Mouse (Mus musculus) c-Kit-positive CD71-positive TER-119-positive erythroid progenitor cells, embryonic 14.5 days (primary cell): ENCODE results near the gene Bri3.
A peak's percentile ranks its signal among the peaks of the same experiment; 100 is the strongest.

Experiments used
- DNase-seq: peaks from one replicate; pipeline ENCODE4 v3.0.0-alpha.2; 2013; ENCODE audit warnings: low spot score

Bri3 gene

DNA sequence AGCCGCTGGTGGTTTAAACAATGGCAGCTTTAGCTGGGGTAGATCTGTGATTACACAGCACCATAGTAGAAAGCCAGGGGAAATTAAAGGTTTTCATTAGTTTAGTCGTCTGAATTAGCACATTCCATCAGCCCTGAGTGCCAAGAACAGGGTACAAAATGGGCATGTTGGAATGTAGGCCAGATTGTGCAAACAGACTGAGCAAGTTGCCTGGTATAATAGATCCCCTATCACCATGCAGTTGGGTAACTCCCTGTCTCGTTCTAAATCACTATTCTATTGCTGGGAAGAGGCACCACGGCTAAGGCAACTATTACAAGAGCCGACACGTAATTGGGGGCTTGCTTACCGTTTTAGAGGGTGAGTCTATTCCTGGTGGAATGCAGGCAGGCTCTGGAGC, 9.5 kb upstream of the Bri3 start:
- DNase-seq, result no peak

DNA sequence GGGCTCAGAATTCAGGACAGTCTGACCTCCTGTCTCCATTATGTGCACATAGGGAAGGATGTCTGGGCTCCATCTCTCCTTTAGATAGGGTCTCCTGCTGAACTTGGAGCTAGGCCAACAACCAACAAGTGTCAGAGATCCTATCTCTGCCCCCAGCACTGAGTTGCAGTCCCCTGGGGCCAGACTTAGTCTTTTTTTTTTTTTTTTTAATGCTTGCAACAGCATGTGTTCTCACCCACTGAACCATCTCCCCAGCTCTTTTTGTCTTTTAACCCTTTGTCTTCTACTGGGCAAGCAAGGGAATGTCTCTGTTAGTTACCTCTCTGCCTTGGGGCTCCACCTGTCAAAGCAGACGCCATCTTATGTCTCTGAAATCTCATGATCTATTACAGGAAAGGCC, 5.3 kb upstream of the Bri3 start:
- DNase-seq, result no peak

GRCm38 (mm10) chr5:144245592-144245991, 1.4 kb downstream of the Bri3 start:
- DNase-seq, result no peak

GRCm38 (mm10) chr5:144246669-144247068, 2.4 kb downstream of the Bri3 start:
- no peak for DNase-seq

DNA sequence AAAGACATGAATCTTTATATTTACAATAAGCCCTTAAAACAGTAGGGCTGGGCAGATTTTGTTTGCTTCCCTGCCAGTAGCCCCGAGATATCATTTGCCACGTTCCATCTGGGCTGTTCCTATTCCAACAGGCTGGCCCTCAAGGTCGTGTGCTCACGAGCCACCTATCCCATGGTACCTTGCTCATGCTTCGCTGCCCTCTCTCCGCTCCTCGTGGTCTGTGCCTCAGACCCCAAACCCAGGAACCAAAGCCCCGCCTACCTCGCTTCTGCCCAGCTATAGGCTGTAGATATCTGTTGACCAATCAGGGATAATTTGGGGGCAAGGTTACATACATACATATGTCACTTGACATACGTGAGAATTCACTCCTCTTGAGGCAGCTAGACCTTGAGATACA, 3.1 kb downstream of the Bri3 start:
- no peak for DNase-seq

DNA sequence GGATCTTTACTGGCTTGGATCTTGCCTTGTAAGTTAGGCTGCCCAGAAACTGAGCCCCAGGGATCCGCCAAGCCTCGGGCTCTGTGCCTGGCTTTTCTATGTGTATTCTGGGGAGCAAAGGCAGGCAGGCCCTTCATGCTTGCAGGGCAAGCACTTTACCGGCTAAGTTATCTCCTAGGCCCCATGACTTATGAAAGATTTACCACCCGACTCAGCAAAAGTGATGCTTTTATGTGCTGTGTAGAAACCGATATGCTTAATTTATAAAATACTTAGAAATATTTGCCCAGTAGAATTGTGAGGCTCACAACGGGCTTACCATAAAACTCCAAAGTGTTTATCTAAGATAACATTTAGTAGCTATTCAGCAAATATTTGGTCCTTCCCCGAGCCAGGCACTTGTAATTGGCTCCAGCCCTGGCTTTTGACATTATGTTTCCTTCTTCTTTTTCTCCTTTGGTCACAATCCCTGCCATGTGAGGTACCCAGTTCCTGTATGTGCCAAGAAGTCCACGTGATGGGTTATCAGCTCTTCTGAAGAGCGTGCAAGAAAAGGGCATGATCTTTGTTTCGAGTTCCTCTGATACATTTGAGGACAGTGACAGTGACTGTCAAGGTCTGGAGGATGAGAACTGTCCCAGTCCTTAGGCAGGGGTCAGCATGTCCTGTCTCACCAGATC, 3.8 kb downstream of the Bri3 start:
- no peak for DNase-seq

DNA sequence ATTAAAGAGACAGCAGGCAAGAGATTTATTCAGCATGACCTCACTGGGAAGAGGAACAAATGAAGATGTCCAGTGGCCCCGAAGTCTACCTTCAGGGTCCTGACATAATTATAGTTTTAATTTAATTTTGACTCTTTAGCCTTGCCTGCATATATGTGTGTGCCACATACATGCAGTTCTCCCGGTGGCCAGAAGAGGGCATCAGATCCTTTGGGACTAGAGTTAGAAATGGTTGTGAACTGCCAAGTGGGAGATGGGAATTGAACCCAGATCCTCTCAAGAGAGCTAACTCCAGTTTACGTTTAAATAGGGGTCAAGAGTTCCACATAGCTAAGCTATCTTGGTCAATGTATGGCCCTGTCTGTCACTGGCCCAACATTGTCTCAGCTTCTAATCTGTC, 5.6 kb downstream of the Bri3 start:
- peak; percentile 17 for DNase-seq

- DNase-seq, result no peak
These were observed 7.8 kb downstream of the Bri3 start for GRCm38 (mm10) chr5:144251876-144252577.

- no peak for DNase-seq
These were observed 9.0 kb downstream of the Bri3 start for GRCm38 (mm10) chr5:144253212-144253611.

DNA sequence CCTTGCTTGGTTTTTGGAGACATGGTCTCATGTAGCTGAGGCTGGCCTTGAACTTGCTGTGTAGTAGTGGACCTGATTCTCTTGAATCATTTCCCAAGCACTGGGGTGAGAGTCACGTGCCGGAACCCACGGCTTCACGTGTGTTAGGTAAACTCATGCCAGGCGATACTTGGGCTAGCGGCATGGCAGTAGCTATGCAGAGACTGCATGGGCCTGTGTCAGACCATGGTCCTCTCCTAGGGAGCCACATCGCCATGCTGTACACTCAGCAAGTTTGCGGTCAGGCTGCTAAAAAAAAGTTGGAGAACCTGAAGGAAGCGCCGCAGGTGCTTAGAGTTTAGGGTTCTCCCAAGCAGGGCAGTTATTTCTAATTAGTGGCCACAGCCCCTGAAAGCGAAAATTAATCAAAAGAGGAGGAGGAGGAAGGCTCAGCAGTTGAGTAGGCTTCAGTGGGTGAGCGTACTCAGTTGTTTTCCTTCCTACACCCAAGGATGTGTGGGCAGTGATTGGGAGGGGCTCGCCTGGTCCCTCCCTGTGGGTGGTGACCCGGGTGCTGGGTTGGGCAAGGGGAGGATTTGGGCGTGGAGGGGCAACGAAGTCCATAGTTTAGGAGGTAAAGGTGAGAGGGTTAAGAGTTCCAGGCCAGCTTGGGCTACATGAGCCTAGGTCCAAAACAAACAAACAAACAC, 10.0 kb downstream of the Bri3 start:
- no peak for DNase-seq

DNA sequence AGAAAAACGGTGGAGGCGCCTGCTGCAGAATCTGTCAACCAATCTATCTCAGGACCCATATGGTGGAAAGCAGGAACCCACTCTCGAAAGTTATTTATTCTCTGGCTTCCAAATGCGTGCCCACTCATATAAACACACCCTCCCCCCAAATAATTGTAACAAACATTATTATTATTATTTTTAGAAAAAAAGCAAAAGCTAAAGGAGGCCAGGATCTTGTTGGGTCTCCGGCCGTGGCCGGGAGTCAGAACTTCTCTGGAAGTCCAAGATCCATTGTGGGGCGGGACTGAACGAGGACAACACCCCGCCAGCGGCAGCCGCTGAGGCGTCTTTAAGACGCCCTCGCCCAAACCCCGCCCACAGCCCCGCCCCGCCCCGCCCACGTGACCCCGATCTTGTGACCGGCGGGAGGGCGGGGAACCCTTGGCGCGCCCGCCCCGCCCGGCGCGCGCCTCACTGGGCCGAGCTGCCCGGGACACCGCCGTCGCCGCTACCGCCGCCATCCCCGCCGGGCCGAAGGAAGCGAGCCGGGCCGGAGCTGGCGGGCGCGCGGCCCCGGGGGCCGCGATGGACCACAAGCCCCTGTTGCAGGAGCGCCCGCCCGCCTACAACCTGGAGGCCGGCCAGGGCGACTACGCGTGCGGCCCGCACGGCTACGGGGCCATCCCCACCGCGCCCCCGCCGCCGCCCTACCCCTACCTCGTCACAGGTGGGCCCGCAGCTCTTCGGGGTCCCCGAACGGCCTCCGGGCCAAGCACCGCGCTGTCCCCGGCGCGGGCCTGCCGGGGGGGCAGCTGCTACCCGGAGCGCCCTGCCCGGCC, 10.8 kb downstream of the Bri3 start:
- DNase-seq, result peak; percentile 91

DNA sequence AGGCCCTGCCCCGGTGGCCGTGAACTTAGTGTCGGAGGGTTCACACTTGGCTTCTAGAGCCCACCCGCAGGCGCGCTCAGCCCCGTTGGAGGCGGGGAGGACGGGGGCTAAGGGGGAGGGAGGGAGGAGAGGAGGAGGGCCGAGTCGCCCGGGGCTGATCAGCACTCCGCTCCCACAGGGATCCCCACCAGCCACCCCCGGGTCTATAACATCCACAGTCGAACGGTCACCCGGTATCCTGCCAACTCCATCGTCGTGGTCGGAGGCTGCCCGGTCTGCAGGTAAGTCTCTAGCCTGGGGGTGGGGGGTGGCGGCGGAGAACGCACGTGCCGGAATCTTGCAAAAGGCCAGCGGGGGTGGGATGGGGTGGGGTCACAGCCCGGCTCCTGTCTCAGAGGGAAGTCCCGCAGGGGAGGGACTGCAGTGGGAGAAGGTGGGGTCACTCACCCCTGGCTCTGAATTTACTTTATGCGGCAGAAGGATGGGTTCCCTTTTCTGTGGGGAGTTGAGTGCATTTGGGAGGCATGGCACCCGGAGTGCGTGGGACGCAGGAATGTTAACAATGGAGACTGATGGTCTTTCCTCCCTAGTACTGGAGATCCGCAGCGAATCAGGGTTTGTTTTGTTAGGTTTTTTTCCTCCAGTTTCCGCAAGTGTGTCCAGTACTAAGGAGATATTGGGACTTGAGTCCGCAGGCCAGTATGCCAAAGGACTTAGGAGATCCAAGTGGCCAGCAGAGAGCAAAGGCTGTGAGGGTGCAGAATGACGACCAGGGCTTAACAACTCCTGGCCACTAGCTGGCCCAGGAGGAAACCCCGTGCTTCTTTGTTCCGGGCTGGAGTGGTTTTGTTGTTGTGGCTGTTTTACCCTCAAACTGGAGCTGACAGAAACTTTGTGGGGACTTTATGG, 11.6 kb downstream of the Bri3 start:
- DNase-seq, result peak; percentile 21

DNA sequence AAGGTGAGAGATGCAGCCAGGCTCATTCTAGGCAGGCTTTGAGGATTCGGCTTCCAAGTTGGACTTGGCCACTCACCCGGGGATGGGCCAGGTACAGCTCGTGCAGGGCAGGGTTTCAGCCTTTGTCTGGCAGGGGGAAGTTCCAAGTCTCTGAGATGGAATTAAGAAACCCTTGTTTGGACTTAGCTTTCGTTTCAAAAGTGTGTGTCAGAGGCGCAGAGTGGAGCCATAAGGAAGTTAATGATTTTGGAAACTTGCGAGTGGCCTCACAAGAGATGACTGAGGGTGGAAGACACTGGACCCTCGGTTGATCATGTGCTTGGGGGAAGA, 12.3 kb downstream of the Bri3 start:
- no peak for DNase-seq

DNA sequence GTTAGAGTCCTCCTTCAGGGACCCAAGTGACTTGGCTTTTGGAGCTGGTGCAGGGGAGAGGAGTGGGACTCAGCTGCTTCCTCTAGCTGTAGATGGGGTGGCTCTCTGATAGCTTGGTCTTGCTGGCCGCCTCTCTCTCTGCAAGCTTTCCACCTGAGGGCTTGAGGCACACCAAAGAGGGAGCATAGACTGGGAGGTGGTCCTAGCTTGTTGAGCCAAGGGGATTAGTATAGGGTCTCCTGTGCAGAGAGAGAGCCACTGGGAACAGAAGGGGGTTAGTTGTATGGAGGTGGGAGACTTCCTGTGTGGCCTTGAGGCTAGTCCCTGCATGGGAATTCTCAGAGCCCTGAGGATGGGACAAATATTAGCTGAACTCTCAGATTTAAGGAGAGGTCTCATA, 12.7 kb downstream of the Bri3 start:
- no peak for DNase-seq

DNA sequence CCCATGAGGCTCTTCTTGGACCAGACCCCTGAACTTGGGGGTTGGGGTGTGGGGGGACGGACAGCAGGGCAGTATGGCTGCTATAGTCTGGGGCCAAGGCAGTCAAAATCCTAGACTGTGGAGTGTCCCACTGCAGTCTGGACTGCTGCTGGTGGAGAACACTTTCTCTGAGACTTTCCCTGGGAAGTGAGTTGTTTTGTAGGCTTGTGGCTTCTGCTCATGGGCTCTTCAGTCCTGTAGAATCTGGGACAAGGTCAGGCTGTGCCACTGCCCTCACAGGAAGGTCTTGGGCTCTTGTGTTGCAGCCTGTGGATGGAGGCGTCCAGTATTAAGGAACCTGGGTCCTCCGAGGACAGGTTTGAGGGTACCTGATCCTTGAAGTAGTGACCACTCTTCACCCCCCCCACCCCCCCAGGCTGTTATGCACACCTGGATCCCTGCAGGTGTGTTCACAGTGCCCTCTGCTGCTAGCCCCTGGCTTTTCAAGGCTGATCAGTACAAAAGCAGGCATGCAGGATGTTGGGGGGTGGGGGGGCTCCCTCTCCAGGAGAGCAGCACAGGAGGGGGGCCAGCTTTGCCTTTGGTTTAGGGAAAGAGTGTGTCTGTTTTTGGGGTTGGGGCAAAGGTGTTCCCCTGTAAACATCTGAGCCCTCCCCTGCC, 13.3 kb downstream of the Bri3 start:
- DNase-seq, result no peak

- no peak for DNase-seq
These were observed 13.9 kb downstream of the Bri3 start for GRCm38 (mm10) chr5:144258131-144258611.

- no peak for DNase-seq
These were observed 14.4 kb downstream of the Bri3 start for GRCm38 (mm10) chr5:144258687-144259086.

- no peak for DNase-seq
These were observed 15.0 kb downstream of the Bri3 start for GRCm38 (mm10) chr5:144259228-144259627.

GRCm38 (mm10) chr5:144260464-144260863, 16.2 kb downstream of the Bri3 start:
- no peak for DNase-seq

- DNase-seq, result no peak
These were observed 17.1 kb downstream of the Bri3 start for GRCm38 (mm10) chr5:144261309-144261708.

- no peak for DNase-seq
These were observed 17.6 kb downstream of the Bri3 start for GRCm38 (mm10) chr5:144261829-144262228.
